Mouse (Mus musculus) olfactory bulb, adult 2 months (tissue): ENCODE results near the gene Itih3.

Source experiments
- CTCF ChIP-seq: fragments of 200-500 bp; IDR thresholded peaks from 2 replicates; pipeline ENCODE4 v1.5.1; 2012; ENCODE audit warnings: low read depth, mild to moderate bottlenecking, low read length, moderate library complexity; ENCODE audit not compliant: insufficient read depth
- POLR2A ChIP-seq: fragments of 200-500 bp; IDR thresholded peaks from 2 replicates; pipeline ENCODE4 v1.6.1; 2012; ENCODE audit warnings: mild to moderate bottlenecking, low read depth, low read length, moderate library complexity; ENCODE audit not compliant: insufficient read depth

GRCm38 (mm10) chr14:30916516-30916915 lies 7.0 kb downstream of the Itih3 start:
- no peak for TF ChIP-seq CTCF
- no peak for TF ChIP-seq POLR2A
